Mouse (Mus musculus): ENCODE measurements around the gene Dpp7.
A peak's percentile ranks its signal among the peaks of the same experiment; 100 is the strongest.

Gene Dpp7

DNA sequence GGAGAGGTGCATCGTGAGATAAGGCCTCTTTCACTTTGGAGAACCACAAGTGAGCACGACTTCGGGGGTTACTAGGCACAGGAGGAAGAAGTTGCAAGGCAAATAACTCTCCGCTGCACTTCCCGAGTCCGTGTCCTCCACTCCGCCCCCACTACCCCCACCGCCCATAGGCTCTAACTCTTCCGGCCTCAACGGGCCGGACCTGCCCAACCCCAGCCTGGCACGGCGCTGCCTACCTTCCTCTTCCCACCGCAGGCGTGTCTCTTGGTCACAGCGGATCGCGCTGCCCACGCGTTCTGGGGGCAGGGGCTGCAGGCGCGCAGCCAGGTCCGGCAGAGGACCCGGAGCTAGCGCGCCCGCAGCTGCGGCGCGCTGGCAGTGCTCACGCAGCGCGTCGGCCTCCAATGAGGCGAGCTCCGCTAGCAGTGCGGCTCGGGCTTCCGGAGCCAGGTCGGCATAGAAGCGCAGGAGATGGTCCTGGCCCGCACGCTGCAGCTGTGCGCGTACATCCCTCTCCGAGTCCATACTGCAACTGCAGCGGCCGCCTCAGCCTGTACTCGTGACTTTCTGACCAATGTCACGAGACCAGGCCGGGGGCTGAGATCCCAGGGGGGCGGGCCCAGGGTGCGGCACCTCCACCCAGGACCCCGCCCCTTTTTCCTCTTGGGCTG lies 9.1 kb upstream of the Dpp7 start, which contains the start of gene Uap1l1:
TSS of gene Uap1l1 (minus strand) at position 592 of the 671 bp plus-strand sequence.
- peak; percentile 82 to 87 for DNase-seq (ENCODE audit: low spot score in 2 of 2)

- DNase-seq (ENCODE audit: low spot score in 2 of 2), result no peak
These were observed 8.6 kb upstream of the Dpp7 start for GRCm38 (mm10) chr2:25364761-25365090.

GRCm38 (mm10) chr2:25364313-25364712 lies 8.2 kb upstream of the Dpp7 start:
- no peak for DNase-seq (ENCODE audit: low spot score in 2 of 2)

DNA sequence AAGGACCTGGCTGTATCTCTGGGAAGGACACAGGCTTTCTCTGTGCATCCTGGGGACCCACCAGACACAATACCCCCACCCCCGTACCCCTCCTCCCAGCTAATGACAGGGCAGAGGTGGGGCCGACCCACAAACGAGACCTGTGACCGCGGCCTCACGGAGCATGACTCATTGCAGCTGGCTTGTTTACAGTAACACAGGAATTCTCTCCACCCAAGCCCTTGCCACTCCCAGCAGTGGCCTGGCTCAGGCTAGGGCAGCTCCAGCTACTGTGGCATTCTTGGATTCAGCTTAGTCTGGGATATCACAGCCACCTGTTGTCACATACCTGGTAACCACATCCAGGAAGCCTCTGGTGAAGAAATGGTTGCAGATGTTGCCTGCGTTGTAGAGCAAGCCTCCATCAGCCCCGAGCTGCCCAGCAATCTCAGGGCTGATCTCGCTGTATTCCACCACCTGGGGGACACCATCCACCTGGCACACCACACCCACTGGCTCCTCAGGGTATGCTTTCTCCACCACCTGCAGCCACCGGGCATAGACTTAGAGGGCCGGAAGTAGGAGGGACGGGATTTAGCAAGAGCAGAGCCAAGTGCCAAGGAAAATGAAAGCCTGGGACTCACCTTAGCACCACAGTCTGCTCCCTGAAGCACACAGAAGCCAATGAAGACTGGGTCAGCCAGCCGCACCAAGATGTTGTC lies 7.5 kb upstream of the Dpp7 start:
- DNase-seq (ENCODE audit: low spot score in 2 of 2), result no peak

DNA sequence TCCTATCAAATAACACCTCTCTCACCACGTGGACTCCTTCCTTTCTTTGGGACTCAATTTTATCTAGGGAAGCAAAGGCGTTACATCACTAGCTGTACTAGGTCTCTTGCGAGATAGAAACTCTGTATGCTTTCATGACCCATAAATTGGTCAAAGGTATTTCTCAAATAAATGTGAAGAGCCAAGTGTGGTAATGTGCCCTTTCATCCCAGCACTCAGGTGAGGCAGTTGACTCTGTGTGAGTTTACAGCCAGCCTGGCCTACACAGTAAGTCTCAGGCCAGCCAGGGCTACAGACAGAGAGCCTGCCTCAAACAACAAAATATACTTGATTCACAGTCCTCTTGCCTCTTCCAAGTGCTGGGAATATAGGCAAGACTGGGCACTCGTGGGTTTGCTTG lies 3.7 kb upstream of the Dpp7 start:
- DNase-seq (ENCODE audit: low spot score in 2 of 2), result no peak

DNA sequence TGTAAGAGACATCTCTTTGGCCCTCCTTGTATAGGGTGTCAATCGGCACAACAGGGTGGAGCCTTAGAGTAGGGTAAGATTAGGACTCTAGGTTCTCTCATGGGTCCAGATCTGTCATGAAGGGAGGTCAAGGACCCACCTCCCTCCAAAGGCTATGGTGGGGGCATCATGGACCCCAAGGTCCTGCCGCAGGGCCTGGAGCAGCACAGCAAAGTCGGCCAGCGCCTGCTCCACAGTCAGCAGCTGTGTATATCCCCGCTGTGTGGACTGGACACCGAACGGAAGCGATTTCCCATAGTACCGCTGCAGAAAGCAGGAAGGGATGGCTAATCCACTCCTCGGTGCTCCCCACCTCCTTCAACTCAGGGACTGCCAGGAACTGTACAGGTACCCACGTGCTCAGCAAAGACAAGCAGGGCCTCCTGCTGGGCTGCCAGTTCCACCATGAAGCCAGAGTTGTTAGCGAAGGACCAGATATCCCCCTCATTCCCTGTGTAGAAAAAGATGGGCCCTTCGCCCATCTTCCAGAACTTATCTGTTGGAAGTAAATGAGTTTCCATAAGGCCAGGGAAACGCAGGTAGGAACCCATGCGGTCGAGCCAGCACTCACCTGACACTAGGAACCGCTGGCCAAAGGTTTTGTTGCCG lies 616 bp downstream of the Dpp7 start:
- DNase-seq (ENCODE audit: low spot score in 2 of 2), result peak in 1 of 2 experiments; percentile 55

GRCm38 (mm10) chr2:25354211-25354610 lies 1.9 kb downstream of the Dpp7 start:
- no peak for DNase-seq (ENCODE audit: low spot score in 2 of 2)

GRCm38 (mm10) chr2:25350701-25351100 lies 5.5 kb downstream of the Dpp7 start:
- DNase-seq (ENCODE audit: low spot score in 2 of 2), result peak in 1 of 2 experiments; percentile 15

- no peak for DNase-seq (ENCODE audit: low spot score in 2 of 2)
These were observed 6.7 kb downstream of the Dpp7 start for GRCm38 (mm10) chr2:25349499-25349898.

DNA sequence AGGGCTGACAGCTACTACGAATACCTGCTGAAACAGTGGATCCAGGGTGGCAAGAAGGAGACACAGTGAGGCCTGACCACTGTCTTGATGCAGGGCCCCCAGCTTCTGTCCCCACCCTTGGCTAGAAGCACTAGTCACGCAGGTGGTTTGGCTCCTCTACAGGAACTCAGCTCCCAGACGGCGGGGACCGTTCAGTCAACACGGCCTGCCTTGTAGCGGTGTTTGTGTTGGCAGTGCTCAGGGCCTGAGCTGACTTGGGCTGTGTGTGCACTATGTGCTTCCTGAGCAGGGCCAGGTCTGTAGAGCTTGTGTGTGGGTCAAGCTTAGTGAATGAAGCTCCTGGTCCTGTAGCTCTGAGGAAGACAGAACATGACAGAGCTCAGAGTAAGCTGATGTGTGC lies 8.0 kb downstream of the Dpp7 start:
- DNase-seq (ENCODE audit: low spot score in 2 of 2), result no peak

GRCm38 (mm10) chr2:25338303-25338702 lies 17.9 kb downstream of the Dpp7 start:
- no peak for DNase-seq (ENCODE audit: low spot score in 2 of 2)

- no peak for DNase-seq (ENCODE audit: low spot score in 2 of 2)
These were observed 22.6 kb downstream of the Dpp7 start for GRCm38 (mm10) chr2:25333569-25333968.

GRCm38 (mm10) chr2:25332286-25333160 lies 23.6 kb downstream of the Dpp7 start, which contains the start of gene Man1b1:
Gene Man1b1 (plus strand): TSS chr2:25332338.
- peak; percentile 98 to 99 for DNase-seq (ENCODE audit: low spot score in 2 of 2)

DNA sequence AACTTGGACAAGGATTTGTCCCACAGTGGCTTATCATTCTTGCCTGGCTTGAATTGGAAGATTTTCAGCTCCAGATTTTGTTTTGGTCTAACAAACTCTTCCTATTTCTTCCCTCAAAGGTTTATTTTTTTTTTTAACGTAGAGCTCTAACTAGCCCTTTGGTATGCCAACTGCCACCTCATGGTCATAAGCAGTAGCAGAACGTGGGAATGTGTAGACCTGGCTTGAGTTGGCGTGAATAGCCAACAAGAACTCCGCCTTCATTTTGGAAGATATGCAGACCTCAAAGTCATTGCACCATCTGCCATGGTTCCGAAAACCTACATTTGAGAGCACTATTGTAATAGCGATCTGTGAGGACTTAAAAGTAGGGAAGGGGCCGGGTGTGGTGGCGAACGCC lies 24.7 kb downstream of the Dpp7 start:
- no peak for DNase-seq (ENCODE audit: low spot score in 2 of 2)

GRCm38 (mm10) chr2:25328440-25328839 lies 27.7 kb downstream of the Dpp7 start:
- DNase-seq (ENCODE audit: low spot score in 2 of 2), result no peak

DNA sequence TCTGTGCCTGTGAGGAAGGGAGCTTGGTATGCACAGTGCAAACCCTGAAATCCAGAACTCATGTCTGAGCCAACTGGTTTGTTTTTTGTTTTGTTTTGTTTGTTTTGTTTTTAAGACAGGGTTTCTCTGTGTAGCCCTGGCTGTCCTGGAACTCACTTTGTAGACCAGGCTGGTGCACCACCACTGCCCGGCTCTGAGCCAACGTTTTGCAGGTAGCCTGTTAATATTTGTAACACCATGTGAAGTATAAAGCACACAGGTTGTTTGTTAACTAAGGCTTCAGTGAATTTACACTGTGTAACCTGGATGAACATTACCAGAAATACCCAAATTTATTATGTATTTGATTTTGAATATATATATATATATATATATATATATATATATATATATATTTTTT lies 30.1 kb downstream of the Dpp7 start:
- no peak for DNase-seq (ENCODE audit: low spot score in 2 of 2)

DNA sequence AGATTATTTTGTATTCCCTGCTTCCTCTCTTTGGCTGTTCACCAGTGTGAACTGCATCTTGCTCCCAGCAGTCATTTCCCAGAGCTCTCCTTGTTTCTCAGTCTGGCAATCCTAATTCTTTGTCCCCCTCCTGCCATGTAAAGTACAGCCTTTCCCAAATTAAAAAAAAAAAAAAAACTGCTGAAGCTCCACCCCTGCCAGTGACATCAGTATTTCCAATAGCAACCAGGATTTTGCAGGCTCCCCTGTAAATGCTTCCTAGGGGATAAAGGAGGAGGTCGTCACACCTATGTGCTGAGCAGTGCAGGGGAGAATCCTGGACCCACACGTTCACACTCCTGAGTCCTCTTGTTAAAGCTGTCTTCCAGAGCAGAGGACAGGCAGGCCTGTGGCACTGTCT lies 36.1 kb downstream of the Dpp7 start:
- DNase-seq (ENCODE audit: low spot score in 2 of 2), result no peak

DNA sequence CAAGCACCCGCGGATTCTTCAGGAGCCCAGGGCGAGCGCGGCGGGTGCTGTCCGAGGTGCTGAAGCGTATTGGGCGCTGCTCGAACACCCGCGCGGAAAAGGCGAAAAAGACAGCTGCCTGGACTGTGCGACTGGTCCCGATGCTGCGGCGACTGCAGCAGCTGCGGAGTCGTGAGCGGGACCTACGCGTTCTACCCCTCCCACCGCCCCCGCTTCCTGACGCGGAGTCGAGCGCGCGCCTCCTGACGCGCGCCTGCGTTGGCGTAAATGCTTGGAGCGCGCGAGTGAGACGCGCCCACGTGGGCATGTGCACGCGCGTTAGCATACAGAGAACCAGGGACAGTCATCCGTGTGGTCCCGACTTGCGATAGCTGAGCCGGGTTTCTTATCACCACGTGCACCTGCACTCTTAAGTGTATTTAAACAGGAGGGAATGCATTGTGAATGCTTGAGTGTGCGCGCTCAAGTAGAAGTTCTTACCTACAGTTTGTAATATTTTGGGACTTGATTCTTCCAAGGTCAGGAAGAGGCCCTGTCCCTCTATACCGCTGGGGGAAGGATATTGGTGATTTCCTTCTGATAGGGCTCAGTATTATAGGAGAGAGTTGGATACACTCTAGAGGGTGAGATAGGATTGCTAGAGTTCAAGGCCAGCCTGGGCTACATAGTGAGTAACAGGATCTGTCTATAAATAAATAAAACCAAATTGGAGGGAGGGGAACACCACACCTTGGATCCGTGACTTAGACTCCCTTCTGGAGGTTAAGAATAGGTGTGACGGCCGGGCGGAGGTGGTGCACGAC lies 37.0 kb downstream of the Dpp7 start, which contains the start of gene Grin1:
TSS of gene Grin1 (minus strand) at position 217 of the 803 bp plus-strand sequence.
- no peak for DNase-seq (ENCODE audit: low spot score in 2 of 2)

DNA sequence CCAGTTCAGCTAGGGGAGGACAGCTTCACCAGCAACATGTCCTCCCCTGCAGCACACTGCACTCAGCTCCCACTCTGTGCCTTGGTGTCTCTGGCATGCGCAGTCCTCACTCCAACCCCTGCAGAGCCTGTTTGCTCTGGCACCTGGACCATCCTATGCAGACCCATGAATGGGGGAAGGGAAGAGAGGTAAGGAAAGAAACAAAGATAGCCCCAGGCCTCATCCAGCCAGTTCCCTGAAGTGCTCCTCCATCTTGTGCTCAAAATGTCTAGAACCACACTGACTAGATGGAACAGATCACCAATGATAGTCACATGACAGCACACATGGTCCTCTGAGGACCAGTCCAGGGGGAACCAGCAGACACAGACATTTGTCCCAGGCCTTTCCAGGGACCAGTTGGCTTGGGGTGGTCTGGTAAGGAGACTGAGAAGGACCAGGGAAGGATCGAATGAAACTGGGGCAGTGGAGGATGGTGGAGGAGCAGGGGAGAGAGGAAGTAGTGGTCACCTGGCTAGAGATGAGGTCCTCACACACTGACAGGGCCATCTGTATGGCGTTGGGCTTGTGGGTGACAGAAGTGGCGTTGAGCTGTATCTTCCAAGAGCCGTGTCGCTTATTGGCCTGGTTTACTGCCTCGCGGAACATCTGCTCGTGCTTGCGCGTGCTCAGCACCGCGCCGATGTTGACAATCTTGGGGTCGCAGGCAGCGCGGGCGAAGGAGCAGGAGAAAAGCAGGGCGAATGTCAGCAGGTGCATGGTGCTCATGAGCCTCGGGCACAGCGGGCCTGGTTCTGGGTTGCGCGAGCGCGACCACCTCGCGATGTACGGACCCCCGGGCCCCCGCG lies 37.8 kb downstream of the Dpp7 start:
- DNase-seq (ENCODE audit: low spot score in 2 of 2), result no peak

GRCm38 (mm10) chr2:25311491-25311891 lies 44.7 kb downstream of the Dpp7 start:
- no peak for DNase-seq (ENCODE audit: low spot score in 2 of 2)

Measured in urinary bladder, postnatal 4 days (tissue).